Mouse (Mus musculus) hindbrain, embryonic 10.5 days (tissue): Measurements from ENCODE around the gene Tpra1. TPM values are rescaled to one million over a fixed set of nuclear protein-coding genes. Genes with fewer than 3 reads are reported as not detected.

Source experiments
- DNase-seq: peaks from one replicate; pipeline ENCODE4 v3.0.0-alpha.2; 2017; ENCODE audit warnings: low spot score
- H3K27ac ChIP-seq: fragments of 300-500 bp; sonication (generic); 2 replicates; pipeline ENCODE4 v1.5.1; 2016; ENCODE audit warnings: mild to moderate bottlenecking, moderate library complexity
- H3K27me3 ChIP-seq: fragments of 300-500 bp; sonication (generic); 2 replicates; pipeline ENCODE4 v1.6.1; 2016; ENCODE audit warnings: mild to moderate bottlenecking; ENCODE audit not compliant: poor library complexity, insufficient read depth, severe bottlenecking
- H3K36me3 ChIP-seq: fragments of 300-500 bp; sonication (generic); 2 replicates; pipeline ENCODE4 v1.6.1; 2016; ENCODE audit warnings: mild to moderate bottlenecking, moderate library complexity
- H3K4me1 ChIP-seq: fragments of 300-500 bp; sonication (generic); replicated peaks from 2 replicates; pipeline ENCODE4 v1.6.1; 2016; ENCODE audit warnings: mild to moderate bottlenecking
- H3K4me3 ChIP-seq: fragments of 300-500 bp; sonication (generic); 2 replicates; pipeline ENCODE4 v1.5.1; 2016; ENCODE audit warnings: mild to moderate bottlenecking, moderate library complexity
- H3K9me3 ChIP-seq: fragments of 300-500 bp; sonication (generic); 2 replicates; pipeline ENCODE4 v1.6.1; 2016; ENCODE audit warnings: mild to moderate bottlenecking, moderate library complexity
- WGBS: fragments of 180-500 bp; shearing (Covaris S2); methylation state at CpG from one replicate; pipeline ENCODE4 v1.1.7; 2016; 5-methylcytosine and 5-hydroxymethylcytosine counted together
- polyA plus RNA-seq: library from polyadenylated mRNA; unstranded; fragments of >200 nt; fragmentation: Nextera tagmentation; extraction: Ambion mirVana; gene quantifications from 2 replicates; pipeline ENCODE4 v1.2.1, GENCODE M21; 2016

The Tpra1 gene
- polyA plus RNA-seq: 60.5 and 62.3 TPM in 2 replicates

DNA sequence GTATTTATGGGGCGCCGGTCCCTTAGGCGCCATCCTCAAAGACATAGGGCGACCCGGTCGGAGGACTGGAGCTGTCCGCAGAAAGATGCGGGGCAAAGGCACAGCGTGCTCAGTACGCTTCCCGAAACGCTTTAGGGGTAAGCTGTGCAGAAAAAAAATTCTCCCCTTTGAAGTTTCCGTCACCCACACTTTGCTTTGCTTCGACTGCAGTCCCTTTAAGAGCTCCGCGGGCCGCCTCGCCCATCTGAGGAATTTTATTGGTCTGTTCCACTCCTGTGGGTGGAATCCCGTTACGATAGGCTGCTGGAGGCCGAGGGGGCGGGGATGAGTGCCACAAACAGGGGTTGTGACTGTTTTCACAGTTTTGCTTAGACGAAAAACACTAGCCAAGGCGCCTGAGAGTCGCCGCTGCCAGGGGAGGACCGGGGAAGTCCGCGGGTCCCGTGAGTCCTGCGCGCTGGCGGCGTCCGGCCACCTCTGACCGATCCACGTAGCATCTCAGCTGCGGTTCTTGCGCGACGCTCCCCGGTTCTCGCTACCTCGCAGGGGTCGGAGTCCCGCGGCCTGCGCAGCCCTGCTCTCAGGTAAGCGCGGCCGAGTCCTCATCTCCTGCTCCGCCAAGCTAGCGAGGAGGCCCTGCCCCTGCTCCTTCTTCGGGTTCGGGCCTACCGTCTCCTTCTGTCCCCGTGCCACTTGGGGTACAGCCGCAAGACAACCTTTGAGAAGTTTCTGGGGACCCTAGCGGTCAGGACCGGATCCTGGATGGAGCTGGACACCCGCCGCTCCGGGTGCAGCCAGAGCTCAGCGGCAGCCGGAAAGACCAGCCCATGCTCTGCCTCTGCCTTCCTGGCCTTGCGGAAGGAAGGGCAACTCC lies at the start of gene Tpra1:
Gene Tpra1 (plus strand): TSS at position 305 of the 874 bp plus-strand sequence.
- H3K4me1 ChIP-seq: peaks cover 71% of the 10 kb centered on the region
- DNase-seq: peak; percentile 94
- H3K36me3 ChIP-seq: peaks cover 3% of the 10 kb centered on the region
- peak within 1 kb of the TSS; percentile 94 for H3K27ac ChIP-seq
- H3K4me3 ChIP-seq: peak within 1 kb of the TSS; percentile 84
- under 1% methylated on average over 66 of the region's 66 CpGs for WGBS
- H3K27me3 ChIP-seq: no peaks in the 10 kb centered on the region
- no peaks in the 10 kb centered on the region for H3K9me3 ChIP-seq

GRCm38 (mm10) chr6:88854509-88854908 lies 47.5 kb upstream of the Tpra1 start:
- DNase-seq: no peak
- Histone ChIP-seq H3K4me1 (0 out of 2 replicates have a peak, but pooled peaks cover 3% of the 10 kb centered on the region), H3K27me3 (no peaks in the 10 kb centered on the region), H3K36me3 (peaks cover 56% of the 10 kb centered on the region), H3K4me3 (no peak overlapping the region), H3K9me3 (no peaks in the 10 kb centered on the region), H3K27ac (0 out of 2 replicates have a peak overlapping the region, but pooled peaks have one; percentile 13)
- 83% methylated on average over 5 of the region's 5 CpGs for WGBS

- Histone ChIP-seq H3K4me1 (0 out of 2 replicates have a peak, but pooled peaks cover 3% of the 10 kb centered on the region), H3K9me3 (no peaks in the 10 kb centered on the region), H3K27me3 (no peaks in the 10 kb centered on the region), H3K4me3 (no peak overlapping the region), H3K27ac (no peak overlapping the region), H3K36me3 (peaks cover 63% of the 10 kb centered on the region)
- 19% methylated on average over 5 of the region's 5 CpGs for whole genome bisulfite sequencing
- DNase-seq: peak; percentile 39
These were observed 46.4 kb upstream of the Tpra1 start for GRCm38 (mm10) chr6:88855636-88856035.

GRCm38 (mm10) chr6:88857249-88857648 lies 44.8 kb upstream of the Tpra1 start:
- no peaks in the 10 kb centered on the region for H3K27me3 ChIP-seq
- peaks cover 64% of the 10 kb centered on the region for H3K36me3 ChIP-seq
- no peak overlapping the region for H3K27ac ChIP-seq
- WGBS: 50% methylated on average over 9 of the region's 9 CpGs
- H3K9me3 ChIP-seq: peaks cover 7% of the 10 kb centered on the region
- no peak for DNase-seq
- H3K4me1 ChIP-seq: 0 out of 2 replicates have a peak, but pooled peaks cover 3% of the 10 kb centered on the region
- no peak overlapping the region for H3K4me3 ChIP-seq

DNA sequence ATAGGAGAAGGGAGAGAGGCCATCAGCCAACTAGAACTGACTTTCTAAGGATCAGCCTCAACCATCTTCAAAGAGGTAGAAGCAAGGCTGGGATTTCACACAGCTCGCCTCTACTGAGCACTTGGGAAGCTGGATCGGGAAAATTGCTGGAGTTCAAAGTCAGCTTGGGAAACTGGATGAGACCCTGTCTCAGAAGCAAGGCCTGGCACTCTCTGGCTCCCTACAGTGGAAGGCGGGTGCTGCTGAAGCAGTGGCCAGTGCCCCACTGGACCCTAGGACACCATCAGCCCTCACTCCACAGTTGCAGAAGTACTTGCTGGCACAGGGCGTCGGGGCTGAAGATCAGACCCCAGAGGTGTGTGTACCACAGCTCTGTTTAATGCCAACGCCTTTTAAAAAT lies 44.2 kb upstream of the Tpra1 start:
- peaks cover 64% of the 10 kb centered on the region for H3K36me3 ChIP-seq
- WGBS: 88% methylated on average over 6 of the region's 6 CpGs

DNA sequence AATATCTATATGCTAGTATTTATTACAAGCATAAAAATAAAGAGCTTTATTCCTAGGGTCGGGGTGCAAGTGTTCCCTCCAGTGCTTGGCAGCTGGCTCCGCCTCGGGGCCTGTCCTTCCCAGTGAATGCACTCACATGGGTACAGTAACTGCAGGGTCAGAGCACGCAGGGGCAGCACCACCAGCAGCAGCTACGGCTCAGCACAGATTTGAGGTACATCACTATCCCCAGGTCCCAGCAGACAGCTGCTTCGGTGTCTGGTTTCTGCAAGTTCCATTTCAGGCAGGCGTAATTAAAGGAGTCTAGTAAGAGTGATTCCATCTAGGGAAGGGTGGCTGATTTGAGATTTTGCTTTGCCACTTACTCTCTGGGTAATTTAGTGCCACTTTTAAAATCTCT lies 43.7 kb upstream of the Tpra1 start:
- no peak overlapping the region for H3K27ac ChIP-seq
- peaks cover 7% of the 10 kb centered on the region for H3K9me3 ChIP-seq
- H3K36me3 ChIP-seq: peaks cover 66% of the 10 kb centered on the region
- no peak overlapping the region for H3K4me3 ChIP-seq
- H3K27me3 ChIP-seq: no peaks in the 10 kb centered on the region
- H3K4me1 ChIP-seq: 0 out of 2 replicates have a peak, but pooled peaks cover 3% of the 10 kb centered on the region
- 79% methylated on average over 7 of the region's 7 CpGs for WGBS
- DNase-seq: no peak

More for the DNA sequence above, 44.2 kb upstream of the Tpra1 start:
- H3K27ac ChIP-seq: no peak overlapping the region
- peaks cover 7% of the 10 kb centered on the region for H3K9me3 ChIP-seq
- 0 out of 2 replicates have a peak, but pooled peaks cover 3% of the 10 kb centered on the region for H3K4me1 ChIP-seq
- DNase-seq: no peak
- H3K4me3 ChIP-seq: no peak overlapping the region
- no peaks in the 10 kb centered on the region for H3K27me3 ChIP-seq

DNA sequence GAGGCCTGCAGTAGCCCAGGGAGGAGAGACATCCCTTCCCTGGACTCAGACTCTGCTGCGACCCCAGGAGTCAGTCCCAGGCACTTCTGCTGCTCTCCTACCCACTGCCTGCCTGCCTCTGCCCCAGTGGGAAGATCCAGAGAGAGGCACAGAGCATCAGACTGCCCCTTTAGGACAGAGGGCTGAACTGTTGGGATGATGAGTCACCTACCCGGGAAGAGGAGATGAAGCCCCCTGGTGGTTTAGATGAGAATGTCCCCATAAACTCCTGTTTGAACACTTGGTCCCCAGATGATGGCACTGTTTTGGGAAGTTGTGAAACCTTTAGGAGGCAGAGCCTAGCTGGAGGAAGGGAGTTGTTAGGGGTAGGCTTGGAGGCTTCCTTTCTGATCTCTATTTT lies 41.1 kb upstream of the Tpra1 start:
- H3K9me3 ChIP-seq: peaks cover 7% of the 10 kb centered on the region
- H3K4me3 ChIP-seq: no peak overlapping the region
- peak; percentile 30 for DNase-seq
- 0 out of 2 replicates have a peak, but pooled peaks cover 3% of the 10 kb centered on the region for H3K4me1 ChIP-seq
- no peaks in the 10 kb centered on the region for H3K27me3 ChIP-seq
- 22% methylated on average over 2 of the region's 2 CpGs for WGBS
- no peak overlapping the region for H3K27ac ChIP-seq
- peaks cover 68% of the 10 kb centered on the region for H3K36me3 ChIP-seq

DNA sequence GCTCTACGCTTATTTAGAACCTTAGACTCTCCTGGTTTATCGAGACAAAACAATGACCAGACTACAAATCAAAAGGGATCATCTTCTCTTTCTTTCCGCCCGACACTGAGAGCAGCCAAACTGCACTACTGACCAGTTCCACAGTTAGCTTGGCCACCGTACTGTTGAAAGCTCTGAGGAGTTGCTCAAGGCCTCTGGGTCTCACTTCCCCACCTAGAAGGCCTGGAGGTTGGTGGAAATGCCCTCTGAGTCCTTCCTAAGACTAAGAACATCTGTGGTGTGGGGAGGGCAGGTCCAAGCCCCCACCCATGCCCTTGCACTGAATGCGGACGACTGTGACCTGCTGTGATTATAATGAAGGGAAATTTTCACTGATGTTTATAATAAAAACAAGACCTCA lies 36.3 kb upstream of the Tpra1 start:
- no peaks in the 10 kb centered on the region for H3K27me3 ChIP-seq
- 0 out of 2 replicates have a peak, but pooled peaks cover 7% of the 10 kb centered on the region for H3K4me1 ChIP-seq
- peaks cover 7% of the 10 kb centered on the region for H3K9me3 ChIP-seq
- H3K36me3 ChIP-seq: peaks cover 45% of the 10 kb centered on the region
- H3K4me3 ChIP-seq: no peak overlapping the region
- H3K27ac ChIP-seq: no peak overlapping the region
- 84% methylated on average over 7 of the region's 7 CpGs for WGBS
- DNase-seq: no peak

DNA sequence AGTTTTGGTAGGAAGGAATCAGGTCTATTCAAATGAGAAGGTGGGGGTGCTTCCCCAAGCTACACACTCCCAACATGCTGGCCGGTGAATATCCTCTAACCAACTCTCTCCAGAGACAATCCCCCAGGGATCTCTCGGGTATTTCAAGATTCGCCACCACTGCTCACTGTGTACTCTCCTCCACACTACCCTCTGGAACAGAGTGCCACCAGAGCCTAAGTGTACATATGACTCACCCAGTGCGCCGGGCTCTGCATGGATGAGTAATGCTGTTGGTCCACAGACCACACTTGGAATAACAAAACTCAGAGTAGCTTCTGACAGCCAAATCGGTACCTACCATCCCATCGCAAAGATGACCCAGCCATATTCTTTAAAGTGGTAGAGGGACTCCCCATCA lies 32.6 kb upstream of the Tpra1 start:
- no peak overlapping the region for H3K4me3 ChIP-seq
- 89% methylated on average over 7 of the region's 7 CpGs for WGBS
- H3K27me3 ChIP-seq: peaks cover 20% of the 10 kb centered on the region
- peaks cover 10% of the 10 kb centered on the region for H3K36me3 ChIP-seq
- DNase-seq: no peak
- H3K27ac ChIP-seq: no peak overlapping the region
- no peaks in the 10 kb centered on the region for H3K9me3 ChIP-seq
- peaks cover 36% of the 10 kb centered on the region for H3K4me1 ChIP-seq

- WGBS: 68% methylated on average over 4 of the region's 4 CpGs
- 0 out of 2 replicates have a peak, but pooled peaks cover 3% of the 10 kb centered on the region for H3K9me3 ChIP-seq
- peaks cover 43% of the 10 kb centered on the region for H3K4me1 ChIP-seq
- no peak overlapping the region for H3K4me3 ChIP-seq
- 0 out of 2 replicates have a peak, but pooled peaks cover 3% of the 10 kb centered on the region for H3K36me3 ChIP-seq
- no peak overlapping the region for H3K27ac ChIP-seq
- no peak for DNase-seq
- peaks cover 29% of the 10 kb centered on the region for H3K27me3 ChIP-seq
These were observed 31.5 kb upstream of the Tpra1 start for GRCm38 (mm10) chr6:88870594-88870993.

GRCm38 (mm10) chr6:88871546-88871945 lies 30.5 kb upstream of the Tpra1 start:
- no peak for DNase-seq
- H3K4me1 ChIP-seq: peaks cover 43% of the 10 kb centered on the region
- no peak overlapping the region for H3K4me3 ChIP-seq
- H3K27ac ChIP-seq: no peak overlapping the region
- H3K9me3 ChIP-seq: 0 out of 2 replicates have a peak, but pooled peaks cover 6% of the 10 kb centered on the region
- 63% methylated on average over 8 of the region's 8 CpGs for WGBS
- H3K36me3 ChIP-seq: 0 out of 2 replicates have a peak, but pooled peaks cover 3% of the 10 kb centered on the region
- peaks cover 38% of the 10 kb centered on the region for H3K27me3 ChIP-seq

- peak; percentile 19 for DNase-seq
- WGBS: 25% methylated on average over 7 of the region's 7 CpGs
These were observed 29.2 kb upstream of the Tpra1 start for GRCm38 (mm10) chr6:88872811-88873210.

More at GRCm38 (mm10) chr6:88872811-88873210, 29.2 kb upstream of the Tpra1 start:
- peak overlapping the region; percentile 94 for H3K27ac ChIP-seq
- peak overlapping the region; percentile 86 for H3K4me3 ChIP-seq
- H3K4me1 ChIP-seq: peaks cover 43% of the 10 kb centered on the region
- H3K9me3 ChIP-seq: 0 out of 2 replicates have a peak, but pooled peaks cover 6% of the 10 kb centered on the region
- H3K27me3 ChIP-seq: peaks cover 42% of the 10 kb centered on the region
- H3K36me3 ChIP-seq: 0 out of 2 replicates have a peak, but pooled peaks cover 3% of the 10 kb centered on the region
